Mouse (Mus musculus) gastrocnemius, adult 2 months (tissue): Measurements from ENCODE around the gene Slc29a3. TPM values are rescaled to one million over a fixed set of nuclear protein-coding genes. Genes with fewer than 3 reads are reported as not detected.
"Not testable (repeated sequence)": the region's sequence is repeated elsewhere in the genome, so short reads cannot be mapped to it uniquely, and the experiment has no call there.

Source experiments
- DNase-seq: peaks from one replicate; pipeline ENCODE4 v3.0.0; 2022
- H3K27ac ChIP-seq: fragments of 200-600 bp; 2 replicates; pipeline ENCODE4 v1.8.1; 2022; ENCODE audit warnings: mild to moderate bottlenecking
- H3K4me3 ChIP-seq: fragments of 200-600 bp; 2 replicates; pipeline ENCODE4 v1.8.1; 2022; ENCODE audit warnings: mild to moderate bottlenecking, moderate library complexity
- CTCF ChIP-seq: fragments of 200-600 bp; IDR thresholded peaks from 2 replicates; pipeline ENCODE4 v1.8.1; 2022; ENCODE audit warnings: antibody characterized with exemption, mild to moderate bottlenecking, moderate library complexity
- intact Hi-C: fragments of 180-260 bp; cut with DNase I; formaldehyde crosslinking; loops from one replicate; pipeline ENCODE4 v1.15.1; 2025
- total RNA-seq, 2 experiments: library from RNA; stranded (reverse); gene quantifications; 2 replicates each; pipeline ENCODE4 v1.2.3; 2021

Gene Slc29a3
- total RNA-seq, 2 experiments from 2014 or later, result 1.4 to 2.7 TPM

DNA sequence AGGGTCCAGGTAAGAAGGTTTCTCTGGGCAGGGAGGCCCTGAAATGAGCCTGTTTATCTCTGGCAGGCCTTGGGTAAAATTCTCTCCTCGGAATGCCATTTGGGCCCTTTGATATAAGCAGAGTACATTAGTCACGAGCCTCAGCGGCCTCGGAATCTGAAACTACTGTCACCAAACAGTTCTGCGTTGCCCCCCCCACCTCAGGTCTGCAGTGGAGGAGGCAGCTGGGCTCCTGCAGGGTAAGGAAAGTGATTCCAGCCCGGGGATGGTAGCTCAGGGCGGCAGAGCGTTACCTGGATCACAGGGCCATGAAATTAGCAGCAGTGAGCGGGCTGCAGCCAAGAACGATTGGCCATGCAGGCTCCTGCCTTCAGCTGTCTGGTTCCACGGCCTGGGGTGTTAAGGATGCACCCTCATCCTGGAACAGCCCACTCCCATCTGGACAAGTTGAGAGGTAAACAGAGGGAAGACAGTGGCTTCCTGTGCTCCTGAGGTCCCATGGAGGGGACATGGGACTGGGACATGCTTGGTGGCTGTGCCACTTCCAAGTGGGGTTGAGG is 15.3 kb downstream of the Slc29a3 start:
- DNase-seq, result no peak
- TF ChIP-seq CTCF, result no peak
- H3K4me3 ChIP-seq, result no peak overlapping the region
- intact Hi-C loops, result no loop called here
- H3K27ac ChIP-seq, result no peak overlapping the region

DNA sequence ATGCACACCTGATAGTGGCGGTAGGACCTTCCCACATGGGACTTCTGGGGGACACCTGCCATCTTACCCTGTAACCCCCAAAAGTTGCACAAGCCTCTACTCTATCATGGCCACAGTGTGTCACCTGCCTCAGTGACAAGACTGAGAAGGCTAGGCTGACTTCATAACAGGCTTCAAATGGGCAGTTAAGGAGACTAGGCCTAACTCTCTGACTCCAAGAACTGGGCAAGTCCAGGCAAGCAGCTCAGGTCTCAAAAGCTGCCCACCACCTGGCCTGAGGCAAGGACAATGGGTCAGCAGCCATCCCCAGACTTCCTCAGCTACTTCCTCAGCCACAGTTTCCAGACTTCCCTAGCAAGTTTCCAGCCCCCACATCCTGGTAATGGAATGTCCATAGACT is 16.9 kb downstream of the Slc29a3 start:
- TF ChIP-seq CTCF, result no peak
- intact Hi-C loops, result no loop called here
- Histone ChIP-seq H3K27ac (no peak overlapping the region), H3K4me3 (no peak overlapping the region)
- no peak for DNase-seq

DNA sequence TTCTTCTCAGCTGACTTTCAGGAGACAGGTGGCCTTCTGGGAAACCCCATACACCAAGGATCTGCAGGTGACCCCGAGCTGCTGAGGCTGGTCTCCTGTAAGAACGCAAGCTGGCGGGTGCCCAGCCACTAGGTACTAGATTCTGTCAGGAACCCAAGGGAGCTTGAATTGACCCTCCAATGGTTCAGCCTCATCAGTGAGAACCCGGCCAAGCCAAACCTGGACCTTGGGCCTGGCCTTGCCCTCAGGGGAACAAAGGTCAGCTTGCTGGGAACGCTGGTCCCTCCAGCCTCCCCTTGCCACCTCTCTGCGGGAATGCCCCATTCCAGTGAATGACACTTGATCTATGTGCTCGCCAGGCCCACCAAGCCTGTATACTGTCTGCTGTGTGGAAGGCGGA is 19.1 kb downstream of the Slc29a3 start:
- no peak for DNase-seq
- no peak for TF ChIP-seq CTCF
- H3K27ac ChIP-seq, result no peak overlapping the region
- no peak overlapping the region for H3K4me3 ChIP-seq
- intact Hi-C loops, result no loop called here

DNA sequence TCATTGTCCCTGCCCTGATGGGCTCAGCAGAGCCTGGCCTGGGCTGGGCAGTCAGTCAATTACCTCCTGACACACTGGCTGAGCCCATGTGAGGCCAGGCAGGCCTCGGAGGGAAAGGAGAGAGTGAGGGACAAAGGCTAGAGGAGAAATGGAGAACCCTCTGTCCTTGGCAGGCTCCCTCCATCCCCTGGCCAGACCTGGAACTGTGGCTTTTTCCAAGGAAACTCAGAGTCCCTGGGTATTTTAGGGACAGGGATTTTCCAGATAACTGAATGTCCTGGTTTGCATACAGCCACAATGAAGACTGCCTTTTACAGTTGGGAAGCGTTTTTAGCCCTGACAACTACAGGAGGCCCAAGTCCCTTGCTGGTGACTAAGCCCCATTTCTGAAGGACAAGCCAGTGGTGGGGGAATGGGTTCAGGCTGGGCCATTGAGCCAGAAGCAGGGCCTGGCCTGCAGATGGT is 20.2 kb downstream of the Slc29a3 start:
- TF ChIP-seq CTCF, result no peak
- DNase-seq, result peak; percentile 38
- Histone ChIP-seq H3K27ac (peak overlapping the region; percentile 24; the same call in 1 of the 2 replicates), H3K4me3 (no peak overlapping the region)
- intact Hi-C loops, result no loop called here

DNA sequence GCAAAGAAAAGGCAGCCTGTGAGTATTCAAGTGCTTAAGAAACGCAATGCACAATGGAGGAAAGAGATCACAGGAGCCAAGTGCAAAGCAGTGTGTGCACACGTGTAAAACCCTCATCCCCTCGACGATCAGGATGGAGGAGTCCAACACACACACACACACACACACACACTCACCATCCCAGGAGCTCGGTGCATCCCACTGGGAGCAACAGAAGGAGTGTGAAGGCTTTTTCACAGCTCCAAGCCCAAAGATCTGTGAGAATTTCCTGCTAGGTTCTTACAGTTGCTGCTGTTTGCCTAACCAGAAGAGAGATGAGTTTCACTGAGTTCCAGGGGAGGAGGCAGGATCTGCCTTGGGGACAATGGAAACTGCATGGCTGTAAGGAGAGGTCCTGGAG is 20.9 kb downstream of the Slc29a3 start:
- intact Hi-C loops, result no loop called here
- DNase-seq, result no peak
- peak overlapping the region; percentile 24; the same call in 1 of the 2 replicates for H3K27ac ChIP-seq
- no peak for TF ChIP-seq CTCF
- no peak overlapping the region for H3K4me3 ChIP-seq

DNA sequence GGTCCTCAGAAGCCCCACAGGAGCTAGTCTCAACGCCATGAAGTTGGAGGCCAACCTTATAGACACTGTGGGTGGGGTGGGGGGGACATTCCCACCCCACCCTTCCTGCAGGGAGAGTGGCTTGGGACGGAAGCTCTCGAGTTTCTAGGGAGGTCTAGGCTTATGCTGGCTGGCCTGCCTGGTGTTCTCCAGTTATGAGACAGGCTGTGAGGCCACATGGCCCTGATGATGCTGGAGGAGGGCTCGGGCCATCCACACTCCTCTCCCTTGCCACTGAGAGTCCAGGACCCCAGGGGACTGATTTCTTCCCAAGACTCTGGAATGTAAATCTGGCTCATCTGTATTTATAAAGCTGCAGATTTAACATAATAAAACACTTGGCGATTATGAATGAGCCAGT is 25.3 kb downstream of the Slc29a3 start:
- H3K27ac ChIP-seq, result no peak overlapping the region
- intact Hi-C loops, result no loop called here
- no peak for TF ChIP-seq CTCF
- H3K4me3 ChIP-seq, result no peak overlapping the region
- no peak for DNase-seq

DNA sequence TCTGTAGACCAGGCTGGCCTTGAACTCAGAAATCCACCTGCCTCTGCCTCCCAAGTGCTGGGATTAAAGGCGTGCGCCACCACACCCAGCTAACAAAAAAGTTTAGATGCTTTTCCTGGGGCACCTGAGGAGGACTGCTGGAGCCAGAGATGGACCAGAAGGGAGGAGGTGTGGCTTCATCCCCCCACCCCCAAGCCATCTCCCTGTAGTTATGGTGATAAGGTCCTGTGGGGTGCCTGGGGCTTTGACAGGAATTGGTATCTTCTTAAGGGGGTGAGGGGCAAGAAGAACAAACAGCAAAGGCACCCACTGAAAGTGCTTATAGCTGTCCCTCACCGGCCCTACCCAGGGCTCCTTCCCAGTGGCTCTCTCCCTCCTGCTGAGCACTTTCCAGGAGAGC is 25.7 kb downstream of the Slc29a3 start:
- intact Hi-C loops, result no loop called here

DNA sequence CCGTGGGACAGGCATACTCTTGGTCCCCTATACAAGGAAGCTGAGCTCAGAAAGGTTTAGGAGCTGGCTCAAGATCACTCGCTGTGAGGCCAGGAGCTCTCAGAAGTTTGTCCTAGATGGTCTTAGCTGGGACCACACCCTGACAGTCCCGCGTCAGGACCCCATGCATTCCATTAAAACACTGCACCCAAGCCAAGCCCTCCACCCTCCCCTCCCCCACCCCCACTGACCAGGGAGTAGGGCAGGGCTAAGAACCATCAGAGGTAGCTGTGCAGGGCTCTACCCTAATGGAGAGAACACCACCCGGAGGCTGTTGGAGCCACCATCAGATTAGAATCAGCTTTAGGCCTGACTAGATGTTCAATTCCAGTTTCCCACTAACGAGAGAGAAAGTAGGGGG is 28.1 kb downstream of the Slc29a3 start:
- no peak for DNase-seq
- H3K4me3 ChIP-seq, result no peak overlapping the region
- intact Hi-C loops, result no loop called here
- TF ChIP-seq CTCF, result no peak
- no peak overlapping the region for H3K27ac ChIP-seq

More for the DNA sequence above, 25.7 kb downstream of the Slc29a3 start:
- Histone ChIP-seq H3K4me3 (no peak overlapping the region), H3K27ac (no peak overlapping the region)
- no peak for TF ChIP-seq CTCF
- no peak for DNase-seq

DNA sequence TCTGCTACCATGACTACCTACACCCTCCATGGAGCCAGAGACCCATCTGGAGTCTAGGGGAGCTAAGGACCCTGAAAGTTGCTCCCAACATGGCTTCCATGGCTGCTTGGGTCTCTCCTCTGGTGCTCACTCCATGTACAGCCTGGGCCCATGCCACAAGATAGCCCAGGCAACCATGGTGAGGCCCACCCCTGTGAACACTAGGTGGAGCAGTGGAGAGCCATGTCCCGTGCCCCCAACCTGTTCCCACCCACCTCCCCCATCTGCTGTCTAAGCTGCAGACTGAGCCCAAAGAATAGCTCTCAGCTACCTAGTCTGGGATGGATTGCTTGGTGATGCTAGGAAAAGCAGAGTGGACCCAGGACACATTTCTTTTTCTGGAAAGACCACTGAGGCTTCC is 29.2 kb downstream of the Slc29a3 start:
- DNase-seq, result no peak
- no peak overlapping the region for H3K27ac ChIP-seq
- no peak overlapping the region for H3K4me3 ChIP-seq
- TF ChIP-seq CTCF, result peak; percentile 27; the same call in 1 of the 2 replicates
- intact Hi-C loops, result no loop called here

DNA sequence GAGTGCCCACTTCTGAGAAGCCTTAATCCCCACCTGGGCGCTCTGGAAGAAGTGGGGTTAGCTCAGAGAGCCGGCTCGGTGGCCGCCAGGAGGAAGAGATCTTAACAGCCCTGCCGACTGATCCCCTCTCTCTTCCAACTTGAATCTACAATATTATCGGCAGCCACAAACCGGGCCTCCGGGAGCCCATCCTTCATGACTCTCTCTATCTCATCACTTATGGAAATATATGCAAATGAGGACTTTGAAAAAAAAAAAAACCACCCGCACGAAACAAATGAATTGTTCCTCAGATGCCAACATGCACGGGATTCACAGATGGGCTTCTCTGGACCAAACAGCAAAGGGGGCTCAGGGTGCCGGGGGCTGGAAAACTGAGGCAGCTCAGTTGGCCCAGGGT is 31.0 kb downstream of the Slc29a3 start:
- no peak for DNase-seq
- intact Hi-C loops, result no loop called here
- no peak for TF ChIP-seq CTCF
- Histone ChIP-seq H3K4me3 (no peak overlapping the region), H3K27ac (no peak overlapping the region)

DNA sequence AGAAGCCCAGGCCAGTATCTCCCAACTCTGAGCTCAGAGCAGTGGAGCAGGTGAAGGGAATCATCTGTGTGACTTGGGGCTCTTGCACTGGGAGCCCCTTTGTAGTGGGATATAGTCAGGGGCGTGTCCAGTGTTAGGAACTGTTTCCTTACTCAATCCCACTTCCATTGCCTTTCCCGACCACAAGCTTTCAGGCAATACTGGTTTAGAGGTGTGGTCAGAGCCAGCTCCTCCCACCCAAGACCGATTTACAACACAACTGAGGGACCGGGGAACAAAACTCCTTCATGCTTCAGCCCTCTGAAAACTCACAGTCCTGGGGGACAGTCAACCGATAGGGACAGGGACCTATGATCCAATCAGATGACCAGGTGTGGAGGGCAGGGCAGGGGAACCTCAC is 32.1 kb downstream of the Slc29a3 start:
- TF ChIP-seq CTCF, result no peak
- no peak for DNase-seq
- H3K27ac ChIP-seq, result no peak overlapping the region
- H3K4me3 ChIP-seq, result no peak overlapping the region
- intact Hi-C loops, result no loop called here

DNA sequence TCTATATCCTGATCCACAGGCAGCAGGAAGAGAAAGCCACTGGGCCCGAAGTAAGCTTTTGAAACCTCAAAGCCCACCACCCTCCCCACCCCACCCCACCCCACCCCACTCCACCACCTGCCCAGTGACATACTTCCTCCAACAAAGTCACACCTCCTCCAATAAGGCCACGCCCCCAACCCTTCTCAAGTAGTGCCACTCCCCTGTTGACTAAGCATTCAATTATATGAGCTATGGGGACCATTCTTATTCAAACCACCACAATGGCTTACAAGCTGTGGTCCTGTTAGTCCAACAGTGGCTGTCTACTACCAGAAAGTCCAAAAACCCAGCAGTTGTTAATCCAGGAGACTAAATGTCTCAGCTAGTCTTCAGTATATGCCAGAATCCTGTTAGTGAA is 34.1 kb downstream of the Slc29a3 start:
- Histone ChIP-seq H3K4me3 (no peak overlapping the region), H3K27ac (no peak overlapping the region)
- no peak for DNase-seq
- no peak for TF ChIP-seq CTCF
- intact Hi-C loops, result no loop called here

DNA sequence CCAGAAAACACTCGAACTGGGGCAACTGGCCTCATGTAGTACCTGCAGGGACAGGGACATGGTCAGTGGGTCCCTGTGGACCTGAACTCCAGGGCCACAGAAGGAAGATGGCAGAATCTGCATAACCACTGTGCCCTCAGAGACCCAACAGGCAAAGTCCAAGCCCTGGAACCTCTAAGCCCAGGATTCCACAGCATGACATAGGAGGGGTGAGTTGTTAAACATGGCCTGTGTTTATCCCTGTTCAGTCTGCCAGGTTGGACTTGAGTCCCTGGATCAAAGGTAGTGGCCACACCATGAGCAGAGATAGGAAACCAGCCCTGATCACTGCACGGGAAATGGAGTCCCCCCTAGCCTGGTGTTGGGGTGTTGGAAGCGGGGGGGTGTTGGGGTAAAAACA is 36.1 kb downstream of the Slc29a3 start:
- DNase-seq, result no peak
- intact Hi-C loops, result no loop called here
- H3K4me3 ChIP-seq, result no peak overlapping the region
- no peak overlapping the region for H3K27ac ChIP-seq
- TF ChIP-seq CTCF, result no peak

DNA sequence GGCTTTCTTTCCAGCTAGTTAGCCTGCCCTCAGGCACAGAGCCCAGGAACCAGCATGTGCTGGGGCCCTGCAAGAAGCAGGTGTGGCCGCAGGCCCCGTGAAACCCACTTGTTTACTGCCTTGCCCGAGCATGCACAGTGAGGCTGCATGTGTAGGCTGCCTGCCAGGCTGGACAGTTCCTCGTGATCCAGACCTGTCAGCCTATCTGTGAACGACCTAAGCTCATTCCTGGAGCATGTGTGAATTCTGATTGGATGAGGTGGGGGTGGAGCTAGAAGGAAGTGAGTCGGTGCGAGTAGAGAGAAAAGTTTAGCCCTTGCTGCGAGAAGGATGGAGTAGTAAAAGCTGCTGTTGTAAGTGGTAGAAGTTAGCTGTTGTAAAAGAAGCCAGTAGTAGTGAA is 40.3 kb downstream of the Slc29a3 start:
- H3K27ac ChIP-seq, DNase-seq, intact Hi-C loops, H3K4me3 ChIP-seq: not testable (repeated sequence)

DNA sequence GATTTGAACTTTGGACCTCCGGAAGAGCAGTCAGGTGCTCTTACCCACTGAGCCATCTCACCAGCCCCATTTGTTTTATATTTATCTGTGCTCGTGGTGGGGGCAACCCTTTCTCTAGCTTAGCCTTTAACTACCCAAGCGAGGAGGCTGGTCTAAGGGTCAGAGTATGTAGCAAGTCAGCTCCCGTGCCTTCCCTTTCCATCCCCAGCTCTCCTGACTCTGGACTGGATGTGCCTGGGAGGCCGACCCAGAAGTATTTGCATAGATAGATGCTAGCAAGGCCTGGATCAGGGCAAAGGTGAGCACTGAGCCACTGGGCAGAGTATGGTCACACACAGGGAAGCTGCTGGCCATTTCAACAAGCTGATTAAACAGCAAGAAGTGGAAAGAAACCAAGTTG is 43.8 kb downstream of the Slc29a3 start:
- Histone ChIP-seq H3K4me3 (no peak overlapping the region), H3K27ac (no peak overlapping the region)
- no peak for TF ChIP-seq CTCF
- DNase-seq, result no peak
- intact Hi-C loops, result no loop called here
